Mouse (Mus musculus) 3T3-L1 (cell line): ENCODE results near the gene Pet100.
"Not testable (repeated sequence)": the region's sequence is repeated elsewhere in the genome, so short reads cannot be mapped to it uniquely, and the experiment has no call there.

Experiments
- DNase-seq: peaks from one replicate; pipeline ENCODE4 v3.0.0-alpha.2; 2015; ENCODE audit warnings: low read depth, low spot score

The Pet100 gene

DNA sequence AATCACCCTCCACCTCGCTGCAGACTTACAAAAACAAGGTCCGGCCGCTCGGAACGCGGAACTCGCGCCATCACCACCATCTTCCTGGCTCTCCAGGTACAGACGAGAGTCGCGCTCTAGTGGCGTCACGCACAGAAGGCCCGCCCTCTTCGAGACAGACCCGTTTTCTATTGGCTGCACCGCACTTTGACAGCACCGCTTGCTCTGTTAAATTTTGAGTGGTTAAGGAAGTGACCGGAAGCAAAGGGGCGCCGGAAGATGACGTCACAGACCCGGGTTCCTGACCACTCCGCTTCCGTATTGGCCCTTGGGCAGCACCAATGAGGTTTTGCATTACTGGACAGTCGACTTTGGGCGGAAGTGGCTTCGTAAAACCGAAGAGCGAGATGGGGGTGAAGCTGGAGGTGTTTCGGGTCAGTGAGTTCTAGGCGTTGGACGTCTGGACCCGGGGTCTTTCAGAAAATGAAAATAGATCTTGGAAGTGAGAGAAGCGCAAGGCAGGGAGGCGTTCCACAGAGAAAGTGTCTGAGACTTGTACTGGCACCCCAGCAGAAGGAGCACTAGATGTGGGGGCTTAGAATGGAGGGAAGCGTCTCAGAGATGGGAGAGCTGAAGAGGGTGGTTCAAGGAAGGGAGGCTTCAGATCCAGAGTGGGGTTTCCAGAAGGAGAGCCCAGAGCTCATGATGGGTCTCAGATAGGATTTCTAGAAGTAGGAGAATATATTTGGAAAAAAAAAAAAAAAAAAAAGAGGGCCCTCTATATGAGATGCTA is at the start of gene Pet100, which contains the start of gene Xab2:
Gene Pet100, plus strand, starts transcription at position 350 of the 772 bp plus-strand sequence.
Gene Xab2, minus strand, starts transcription at position 118 of the 772 bp plus-strand sequence.
- DNase-seq: peak; percentile 100

DNA sequence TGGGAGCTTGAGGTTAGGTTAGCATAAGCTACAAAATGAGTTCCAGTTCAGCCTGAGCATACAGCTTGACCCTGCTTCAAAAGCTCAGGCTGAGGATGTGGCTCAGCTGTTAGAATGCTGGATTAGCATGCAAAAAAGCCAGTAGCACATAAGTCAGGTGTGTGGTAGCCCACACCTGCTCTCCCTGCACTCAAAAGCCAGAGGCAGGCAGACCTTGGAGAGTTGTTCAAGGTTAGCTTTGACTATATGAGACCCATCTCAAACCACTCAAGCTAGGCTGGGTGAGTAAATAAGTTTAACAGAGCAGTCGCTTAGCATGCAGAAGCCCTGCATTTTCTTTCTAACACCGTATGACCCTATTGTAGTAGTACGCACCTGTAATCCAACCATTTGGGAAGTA is 46.8 kb upstream of the Pet100 start:
- DNase-seq: no peak

DNA sequence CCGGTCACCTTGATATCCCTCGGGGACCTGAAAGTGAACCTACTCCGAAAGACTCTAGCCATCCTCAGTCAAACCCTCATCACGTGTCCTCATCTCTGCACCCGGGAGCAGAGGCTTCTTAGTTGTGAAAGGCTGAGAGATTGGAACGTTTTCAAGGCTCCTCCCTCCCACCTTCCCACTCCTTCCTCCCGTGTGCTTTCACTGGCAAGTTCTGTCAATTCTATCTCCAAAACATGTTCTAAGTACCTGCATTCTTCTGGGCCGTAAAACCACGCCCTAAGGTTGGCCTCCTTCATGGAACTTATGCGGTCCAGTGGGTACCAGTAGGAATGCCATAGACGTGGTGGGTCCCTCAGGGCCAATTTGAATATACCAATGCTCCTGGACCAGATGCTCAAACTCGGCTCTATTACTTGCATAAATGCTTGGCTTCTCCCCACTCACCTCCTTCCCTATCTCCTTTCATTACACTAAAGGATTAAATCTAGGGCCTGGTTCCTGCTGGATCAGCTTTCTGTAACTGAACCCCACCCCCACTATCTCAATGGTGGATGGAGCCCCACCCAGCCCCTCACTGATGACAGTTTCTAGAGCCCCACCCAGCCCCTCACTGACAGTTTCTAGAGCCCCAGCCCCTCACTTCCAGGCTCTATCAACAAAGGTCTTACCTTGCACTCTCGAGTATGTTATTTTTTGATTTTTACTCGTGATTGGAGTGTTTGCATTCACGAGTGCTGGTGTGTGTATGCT is 45.0 kb upstream of the Pet100 start:
- DNase-seq: no peak

DNA sequence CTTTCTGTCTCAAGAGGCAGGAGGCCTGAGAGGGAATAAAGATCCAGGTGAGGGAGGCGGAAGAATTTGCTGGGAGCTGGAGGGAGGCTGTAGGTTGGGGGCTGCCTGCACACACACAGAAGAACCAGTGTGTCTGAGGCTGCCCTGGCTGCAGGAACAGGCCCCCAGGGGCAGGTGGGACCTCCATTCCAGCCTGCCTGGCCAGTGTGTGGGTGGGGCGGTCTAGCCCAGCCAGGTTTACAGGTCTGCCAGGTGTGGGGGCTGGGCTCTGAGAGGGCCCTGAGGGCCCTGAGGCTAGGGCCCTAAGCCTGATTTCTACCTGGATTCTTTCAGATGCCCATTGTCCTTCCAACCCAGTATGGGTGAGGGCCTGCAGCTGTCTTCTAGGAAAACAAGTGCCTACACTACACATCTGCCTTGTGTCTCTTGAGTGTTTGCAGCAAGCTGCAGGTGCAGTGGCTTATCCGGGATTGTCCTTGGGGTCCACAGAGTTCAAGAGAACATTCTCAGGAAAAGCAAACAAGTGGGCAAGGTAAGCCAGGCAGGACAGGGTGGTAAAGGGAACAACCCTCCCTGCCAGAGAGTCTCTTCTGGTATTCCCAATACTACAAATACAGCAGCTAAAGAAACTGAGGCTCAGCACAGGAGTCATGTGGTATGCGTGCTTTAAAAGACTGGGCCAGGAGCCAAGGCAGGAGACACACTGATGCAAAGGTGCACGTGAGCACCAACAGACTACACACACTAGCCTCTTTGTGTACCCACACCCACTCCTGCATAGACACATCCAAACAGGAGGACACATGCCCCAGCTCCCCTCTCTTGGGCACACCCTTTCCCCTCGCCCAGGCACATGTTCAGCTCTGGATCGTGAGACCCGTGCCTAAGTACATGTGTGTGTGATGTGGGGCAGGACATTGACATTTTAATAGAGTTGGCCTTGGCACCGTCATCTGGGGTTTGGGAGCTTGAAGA is 41.7 kb upstream of the Pet100 start:
- DNase-seq: no peak

DNA sequence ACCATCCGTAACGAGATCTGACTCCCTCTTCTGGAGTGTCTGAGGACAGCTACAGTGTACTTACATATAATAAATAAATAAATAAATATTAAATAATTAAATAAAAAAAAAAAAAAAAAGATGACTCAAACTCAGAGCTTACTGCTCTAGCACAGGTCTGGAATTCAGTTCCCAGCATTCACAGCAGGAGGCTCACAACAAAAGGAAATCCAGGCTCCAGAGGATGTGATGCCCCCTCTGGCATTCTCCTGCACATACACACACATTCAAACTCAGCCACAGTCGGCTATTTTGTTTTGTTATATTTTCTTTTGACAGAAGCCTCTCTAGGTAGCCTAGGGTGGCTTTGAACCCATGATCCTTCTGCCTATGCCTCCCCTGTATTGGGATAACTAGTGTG is 39.4 kb upstream of the Pet100 start:
- not testable (repeated sequence) for DNase-seq

DNA sequence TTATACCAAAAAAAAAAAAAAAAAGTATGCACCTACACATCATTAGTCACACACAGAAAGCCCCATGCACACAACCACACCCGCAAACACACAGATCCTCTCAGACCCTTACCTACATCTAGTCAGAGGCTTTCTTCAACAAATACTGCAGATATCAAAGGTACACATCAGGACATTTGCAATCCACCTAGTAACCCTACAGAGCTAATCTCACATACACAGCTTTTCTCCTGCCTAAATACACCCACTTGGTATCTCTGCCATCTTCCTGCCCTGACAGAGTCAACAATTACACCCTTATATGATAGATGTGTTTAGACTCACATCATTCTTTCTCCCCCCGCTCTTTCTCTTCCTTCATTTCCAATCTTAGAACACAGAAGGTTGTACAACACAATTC is 34.9 kb upstream of the Pet100 start:
- DNase-seq: no peak

DNA sequence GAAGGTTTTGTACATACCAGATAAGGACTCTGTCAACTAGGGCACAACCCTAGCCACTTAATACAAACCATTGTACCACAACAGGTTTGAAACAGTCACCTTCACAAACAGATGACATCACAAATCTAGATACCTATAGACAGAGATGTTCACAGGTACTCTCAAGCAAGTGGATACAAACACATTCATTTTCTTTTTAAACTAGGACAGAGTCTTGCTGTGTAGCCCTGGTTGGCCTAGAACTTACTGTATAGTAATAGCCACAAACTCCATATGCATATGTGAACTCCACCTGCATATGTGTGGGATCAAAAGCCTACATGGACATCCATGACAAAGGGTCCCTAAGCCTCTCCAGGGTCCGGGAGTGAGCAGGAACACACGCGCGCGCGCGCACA is 34.4 kb upstream of the Pet100 start, which contains the start of gene Camsap3:
Gene Camsap3, plus strand, starts transcription at position 301 of the 398 bp plus-strand sequence.
- DNase-seq: no peak

DNA sequence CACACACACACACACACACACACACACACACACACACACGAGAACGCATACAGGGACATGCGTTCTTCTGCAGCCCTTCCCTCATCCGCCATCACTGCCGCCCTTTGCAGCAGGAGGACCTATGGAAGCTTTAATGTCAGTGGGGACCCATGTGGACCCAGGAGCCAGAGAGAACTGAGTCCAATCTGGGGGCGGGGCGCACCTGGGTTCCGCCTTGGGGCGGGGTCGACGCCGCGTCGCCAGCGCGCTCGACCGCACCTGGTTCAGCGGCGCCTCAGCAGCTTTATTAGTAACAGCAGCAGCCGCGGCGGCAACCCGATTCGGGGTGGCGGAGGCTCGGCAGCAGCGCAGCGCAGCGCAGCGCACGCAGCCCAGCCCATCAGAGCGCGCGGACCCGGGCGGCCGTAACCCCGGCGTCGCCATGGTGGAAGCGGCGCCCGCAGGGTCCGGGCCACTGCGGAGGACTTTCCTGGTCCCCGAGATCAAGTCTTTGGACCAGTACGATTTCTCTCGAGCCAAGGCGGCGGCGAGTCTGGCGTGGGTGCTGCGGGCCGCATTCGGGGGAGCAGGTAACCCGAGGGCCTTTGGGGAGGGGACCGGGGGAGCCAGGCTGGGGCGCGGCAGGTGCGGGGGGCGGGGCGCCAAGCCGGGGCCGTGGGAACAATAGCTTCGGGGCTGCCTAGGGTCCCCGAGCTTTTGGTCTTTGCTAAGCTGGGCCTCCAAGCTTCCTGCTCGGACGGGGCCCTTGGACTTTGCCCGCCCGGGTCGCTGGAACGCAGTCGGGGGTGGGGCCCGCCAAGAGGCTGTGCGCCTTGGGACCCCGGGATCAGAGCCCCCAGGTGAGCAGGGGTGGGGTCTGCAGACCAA is 33.7 kb upstream of the Pet100 start:
- no peak for DNase-seq

DNA sequence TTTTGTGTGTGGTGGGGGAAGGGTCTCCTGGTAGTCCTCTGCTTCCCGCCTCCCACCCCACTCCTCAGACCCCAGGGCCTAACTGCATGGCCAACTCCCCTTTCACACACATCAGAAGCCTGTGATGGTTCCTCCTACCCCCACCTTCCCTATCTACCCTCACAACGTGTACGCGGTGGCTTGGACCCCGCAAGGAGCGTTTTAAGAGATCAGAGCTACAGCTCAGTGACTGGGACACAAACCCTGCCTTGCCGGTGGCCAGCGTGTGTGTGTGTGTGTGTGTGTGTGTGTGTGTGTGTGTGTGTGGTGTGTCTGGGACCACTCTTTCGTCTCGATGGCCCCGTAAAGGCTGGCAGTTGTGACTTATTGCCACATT is 33.1 kb upstream of the Pet100 start:
- DNase-seq: no peak

DNA sequence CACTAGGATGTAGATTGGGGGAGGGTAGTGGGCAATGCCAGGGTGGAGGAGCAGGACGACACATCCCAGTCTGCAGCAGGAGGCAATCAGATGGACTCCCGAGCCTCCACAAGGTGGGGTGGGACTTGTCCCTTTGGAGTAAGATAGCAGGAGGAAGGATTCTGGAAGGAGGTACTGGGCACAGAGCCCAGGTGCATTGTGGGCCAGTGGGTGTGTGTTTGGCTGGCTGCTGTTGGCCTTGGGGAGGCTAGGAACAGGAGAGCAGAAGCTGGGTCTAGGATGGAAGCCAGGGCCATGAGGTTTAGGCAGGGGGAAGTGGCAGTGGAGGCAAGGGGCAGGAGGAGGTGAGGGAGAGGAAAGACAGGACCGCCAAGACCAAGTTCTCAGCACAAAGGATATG is 27.9 kb upstream of the Pet100 start:
- DNase-seq: peak; percentile 33

DNA sequence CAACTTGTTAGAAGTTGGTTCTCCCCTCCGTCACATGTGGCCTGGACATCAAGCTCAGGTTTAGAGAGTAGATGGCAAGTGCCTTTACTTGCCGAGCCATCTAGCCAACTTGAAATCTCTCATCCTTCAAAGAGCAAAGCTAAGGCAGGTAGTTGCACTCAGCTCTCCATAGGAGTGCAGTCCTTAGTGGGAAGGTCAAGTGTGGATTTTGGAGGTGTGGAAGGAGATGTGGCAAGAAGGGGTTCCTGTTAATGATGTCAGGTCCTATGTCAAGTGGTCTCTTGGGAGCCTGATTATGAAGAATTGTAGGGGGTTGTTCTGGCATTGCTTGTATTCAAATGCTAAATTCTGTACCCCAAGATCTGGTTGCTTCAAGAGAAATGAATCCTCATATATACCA is 26.9 kb upstream of the Pet100 start:
- DNase-seq: no peak

DNA sequence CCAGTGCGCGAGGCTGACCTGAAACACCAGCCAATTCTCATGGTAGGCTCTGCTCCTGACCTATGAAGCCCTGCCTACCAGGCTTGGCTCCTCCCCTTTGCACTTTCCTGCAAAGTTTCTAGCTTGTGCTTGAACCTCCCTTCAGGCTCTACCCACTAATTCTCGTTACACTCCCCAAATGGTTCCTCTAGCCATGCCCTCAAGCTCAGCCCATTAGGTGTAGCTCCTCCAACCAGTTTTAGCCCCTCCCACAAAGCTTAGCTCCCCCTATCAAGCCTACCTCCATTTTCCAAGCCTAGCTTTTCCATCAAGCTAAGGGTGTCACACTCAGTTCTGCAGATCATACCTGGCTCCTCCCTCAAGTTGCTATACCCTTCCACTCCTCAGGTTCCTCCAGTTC is 23.3 kb upstream of the Pet100 start:
- no peak for DNase-seq

DNA sequence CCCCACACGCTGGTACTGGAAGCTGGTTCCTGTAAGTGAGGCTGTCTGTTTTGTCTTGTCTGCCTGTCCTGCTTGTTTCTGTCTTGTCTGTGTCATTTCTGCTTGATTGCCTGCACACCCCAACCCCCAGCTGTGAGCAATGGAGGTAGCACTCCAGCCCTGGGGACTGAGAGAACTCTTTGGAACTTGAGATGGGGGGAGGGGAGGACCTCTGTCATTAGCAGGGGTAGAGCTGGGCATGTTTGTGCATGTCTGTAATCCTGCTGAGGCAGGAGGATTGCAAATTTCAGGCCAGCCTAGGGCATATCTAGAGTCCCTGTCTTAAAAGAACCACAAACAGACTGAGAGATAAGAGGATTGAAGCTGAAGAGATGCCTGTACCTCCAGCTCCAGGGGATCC is 22.1 kb upstream of the Pet100 start:
- DNase-seq: no peak

DNA sequence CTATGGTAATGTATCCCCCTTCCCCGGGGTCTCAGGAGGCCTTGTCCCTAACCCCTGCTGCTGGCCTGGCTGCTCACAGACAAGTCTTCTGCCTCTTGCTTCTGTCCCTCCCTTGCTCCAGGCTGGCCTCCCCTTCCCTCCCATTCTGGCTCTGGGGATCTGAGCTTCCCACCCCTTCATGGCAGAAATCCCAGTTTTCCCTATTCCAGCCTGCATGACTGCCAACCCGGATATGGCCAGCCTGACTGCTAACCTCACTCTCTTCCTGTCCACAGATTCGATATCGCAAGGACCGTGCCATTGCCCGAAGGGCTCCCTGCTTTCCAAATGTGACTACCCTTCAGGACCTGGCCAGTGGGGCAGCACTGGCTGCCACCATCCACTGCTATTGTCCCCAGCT is 20.9 kb upstream of the Pet100 start:
- peak; percentile 48 for DNase-seq

DNA sequence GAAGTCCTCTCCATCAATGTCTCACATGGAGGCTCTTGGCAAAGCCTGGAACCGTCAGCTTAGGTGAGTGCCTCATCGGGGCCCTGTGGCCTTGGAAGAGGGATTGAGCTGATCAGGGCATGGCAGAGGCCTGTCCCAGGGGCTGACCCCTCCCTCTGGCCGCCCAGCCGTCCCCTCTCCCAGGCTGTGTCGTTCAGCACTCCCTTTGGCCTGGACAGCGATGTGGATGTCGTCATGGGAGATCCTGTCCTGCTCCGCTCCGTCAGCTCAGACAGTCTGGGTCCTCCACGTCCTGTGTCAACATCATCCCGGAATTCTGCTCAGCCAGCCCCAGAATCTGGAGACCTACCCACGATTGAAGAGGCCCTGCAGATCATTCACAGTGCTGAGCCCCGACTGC is 17.9 kb upstream of the Pet100 start:
- no peak for DNase-seq

DNA sequence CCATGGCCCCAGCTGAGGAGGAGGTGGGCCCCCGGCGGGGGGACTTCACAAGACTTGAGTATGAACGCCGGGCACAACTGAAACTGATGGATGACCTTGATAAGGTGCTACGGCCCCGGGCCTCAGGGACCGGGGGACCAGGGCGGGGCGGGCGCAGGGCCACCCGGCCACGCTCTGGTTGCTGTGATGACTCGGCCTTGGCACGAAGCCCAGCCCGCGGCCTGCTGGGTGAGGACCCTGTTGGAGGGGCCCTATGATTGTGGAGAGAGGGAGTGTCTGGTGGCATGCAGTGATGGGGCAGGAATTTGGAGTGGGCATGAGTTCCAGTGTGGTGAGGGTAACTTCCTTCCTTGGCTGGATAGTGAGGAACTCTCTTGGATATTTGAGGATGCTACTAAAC is 14.8 kb upstream of the Pet100 start:
- no peak for DNase-seq

DNA sequence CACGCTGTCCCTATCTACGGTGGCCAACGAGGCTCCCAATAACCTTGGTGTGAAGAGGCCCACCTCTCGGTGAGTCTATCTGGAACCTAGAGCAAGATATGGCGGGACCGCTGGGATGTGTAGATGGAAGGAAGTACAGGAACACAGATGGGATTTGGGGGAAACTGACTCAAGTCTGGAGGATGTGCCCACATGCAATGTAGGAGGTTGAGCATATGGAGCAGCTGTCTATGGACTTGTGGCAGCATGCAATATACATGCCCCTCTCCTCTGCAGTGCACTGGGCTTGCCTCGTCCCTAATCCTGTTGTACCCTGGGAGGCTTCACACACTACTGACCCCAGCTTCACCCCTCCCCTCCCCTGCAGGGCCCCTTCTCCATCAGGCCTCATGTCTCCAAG is 13.5 kb upstream of the Pet100 start:
- no peak for DNase-seq

DNA sequence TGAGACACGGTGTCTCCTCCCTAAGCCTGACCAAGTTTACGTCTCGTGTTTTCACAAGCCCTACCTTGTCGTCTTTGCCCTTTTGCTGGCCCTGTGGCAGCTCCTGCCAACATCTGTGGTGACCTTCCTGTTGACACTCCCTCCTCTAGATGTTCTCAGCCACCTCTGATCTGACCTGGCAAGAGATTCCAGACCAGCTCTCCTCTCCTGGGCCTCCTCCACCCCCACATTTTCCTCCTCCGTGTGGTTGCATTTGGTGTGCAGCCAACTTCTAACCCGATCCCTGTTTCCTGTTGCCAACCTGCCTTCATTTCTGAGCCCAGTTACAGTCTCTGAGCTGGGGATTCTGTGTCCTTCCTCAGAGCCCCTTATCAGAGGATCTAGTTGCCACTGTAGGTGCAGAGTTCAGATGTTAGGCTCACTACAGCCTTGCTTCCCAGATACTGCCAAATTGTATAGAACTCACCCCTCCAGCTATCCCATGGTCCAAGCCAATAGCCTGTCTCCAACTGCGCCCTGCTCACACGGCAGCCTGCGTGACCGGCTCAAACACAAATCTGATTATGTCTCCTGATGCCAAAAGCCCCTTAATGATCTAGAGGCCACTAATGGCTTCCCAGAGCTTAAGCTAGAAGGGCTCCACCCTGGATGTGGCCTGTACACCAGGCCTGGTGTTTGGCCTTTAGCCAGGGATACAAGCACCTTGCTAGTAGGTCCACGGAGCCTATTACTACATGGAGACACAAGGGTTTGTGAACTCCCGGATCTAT is 12.1 kb upstream of the Pet100 start:
- DNase-seq: peak; percentile 72

DNA sequence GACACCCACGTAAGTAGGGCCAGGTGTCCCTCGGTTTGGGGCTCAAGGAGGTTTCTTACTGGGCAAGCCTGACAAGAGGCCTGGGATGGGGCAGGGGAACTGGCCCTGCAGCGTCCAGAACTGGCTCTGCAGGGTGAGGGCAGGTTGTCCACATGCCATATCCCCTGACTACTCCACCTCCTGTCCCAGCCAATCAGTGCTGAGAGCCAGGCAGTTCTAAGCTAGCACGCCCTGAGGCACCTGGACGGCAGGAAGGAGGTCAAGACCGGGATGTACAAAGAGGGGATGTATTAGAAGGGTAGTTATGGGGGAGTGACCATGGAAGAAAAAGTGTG is 11.6 kb upstream of the Pet100 start:
- DNase-seq: no peak

DNA sequence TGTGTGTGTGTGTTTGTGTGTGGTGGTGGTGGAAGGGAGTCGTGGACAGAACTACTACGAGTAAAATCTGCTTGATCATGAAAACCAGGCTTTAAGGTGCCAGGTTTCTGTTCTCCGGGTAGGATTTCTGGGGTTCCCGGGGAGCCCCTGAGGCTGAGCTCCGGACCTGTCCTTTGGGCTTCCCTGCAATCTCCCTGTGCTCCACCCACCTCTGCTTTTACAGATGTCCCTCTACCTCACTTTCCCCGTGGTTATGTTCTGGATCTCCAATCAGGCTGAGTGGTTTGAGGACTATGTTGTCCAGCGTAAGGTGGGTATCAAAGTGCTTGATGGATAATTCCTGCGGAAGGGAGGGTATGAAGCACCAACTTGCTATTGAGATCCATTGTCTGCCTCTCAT is 771 bp downstream of the Pet100 start:
- DNase-seq: no peak
